Mouse (Mus musculus): ENCODE measurements around the gene Bspry. TPM values are rescaled to one million over a fixed set of nuclear protein-coding genes. Genes with fewer than 3 reads are reported as not detected.

Gene Bspry
- polyA plus RNA-seq, 1 experiment: 19.8 TPM

GRCm38 (mm10) chr4:62508839-62509238 lies 29.0 kb downstream of the Bspry start:
- Histone ChIP-seq H3K27me3 (ENCODE audit: control insufficient read depth, insufficient read depth, low read length) (no peaks in the 10 kb centered on the region), H3K4me1 (replicated peaks; ENCODE audit: control insufficient read depth, insufficient read depth, low read length) (no peaks in the 10 kb centered on the region), H3K36me3 (ENCODE audit: control insufficient read depth, insufficient read depth, low read length) (no peaks in the 10 kb centered on the region), H3K4me3 (ENCODE audit: control insufficient read depth, insufficient read depth, low read length) (no peak overlapping the region), H3K27ac (ENCODE audit: control insufficient read depth, insufficient read depth, low read length) (no peak overlapping the region)
- no peak for DNase-seq
- 87% methylated on average over 5 of the region's 5 CpGs for WGBS
- TF ChIP-seq CTCF (IDR thresholded peaks at IDR 0.05; ENCODE audit: borderline replicate concordance, control insufficient read depth, extremely low read depth, insufficient read depth, low read length, poor library complexity) (no peak), POLR2A (IDR thresholded peaks at IDR 0.05; ENCODE audit: control insufficient read depth, extremely low read depth, insufficient read depth, low read length, poor library complexity) (no peak)

- TF ChIP-seq POLR2A (IDR thresholded peaks at IDR 0.05; ENCODE audit: control insufficient read depth, extremely low read depth, insufficient read depth, low read length, poor library complexity): no peak
- TF ChIP-seq CTCF (IDR thresholded peaks at IDR 0.05; ENCODE audit: borderline replicate concordance, control insufficient read depth, extremely low read depth, insufficient read depth, low read length, poor library complexity): no peak
- no peak overlapping the region for H3K27ac ChIP-seq (ENCODE audit: control insufficient read depth, insufficient read depth, low read length)
- H3K27me3 ChIP-seq (ENCODE audit: control insufficient read depth, insufficient read depth, low read length): no peaks in the 10 kb centered on the region
- DNase-seq: no peak
- no peak overlapping the region for H3K4me3 ChIP-seq (ENCODE audit: control insufficient read depth, insufficient read depth, low read length)
- H3K36me3 ChIP-seq (ENCODE audit: control insufficient read depth, insufficient read depth, low read length): no peaks in the 10 kb centered on the region
- H3K4me1 ChIP-seq (replicated peaks; ENCODE audit: control insufficient read depth, insufficient read depth, low read length): no peaks in the 10 kb centered on the region
- 94% methylated on average over 11 of the region's 11 CpGs for WGBS
These were observed 30.1 kb downstream of the Bspry start for GRCm38 (mm10) chr4:62509946-62510345.

GRCm38 (mm10) chr4:62513998-62514506 lies 34.2 kb downstream of the Bspry start:
- no peak for DNase-seq
- Histone ChIP-seq H3K27ac (ENCODE audit: control insufficient read depth, insufficient read depth, low read length) (no peak overlapping the region), H3K27me3 (ENCODE audit: control insufficient read depth, insufficient read depth, low read length) (no peaks in the 10 kb centered on the region), H3K36me3 (ENCODE audit: control insufficient read depth, insufficient read depth, low read length) (no peaks in the 10 kb centered on the region), H3K4me3 (ENCODE audit: control insufficient read depth, insufficient read depth, low read length) (no peak overlapping the region), H3K4me1 (replicated peaks; ENCODE audit: control insufficient read depth, insufficient read depth, low read length) (peaks cover 7% of the 10 kb centered on the region)
- TF ChIP-seq POLR2A (IDR thresholded peaks at IDR 0.05; ENCODE audit: control insufficient read depth, extremely low read depth, insufficient read depth, low read length, poor library complexity) (no peak), CTCF (IDR thresholded peaks at IDR 0.05; ENCODE audit: borderline replicate concordance, control insufficient read depth, extremely low read depth, insufficient read depth, low read length, poor library complexity) (no peak)
- WGBS: 80% methylated on average over 11 of the region's 11 CpGs

GRCm38 (mm10) chr4:62514995-62515394 lies 35.1 kb downstream of the Bspry start:
- peaks cover 7% of the 10 kb centered on the region for H3K4me1 ChIP-seq (replicated peaks; ENCODE audit: control insufficient read depth, insufficient read depth, low read length)
- no peak overlapping the region for H3K4me3 ChIP-seq (ENCODE audit: control insufficient read depth, insufficient read depth, low read length)
- no peak overlapping the region for H3K27ac ChIP-seq (ENCODE audit: control insufficient read depth, insufficient read depth, low read length)
- WGBS: 89% methylated on average over 7 of the region's 7 CpGs
- TF ChIP-seq CTCF (IDR thresholded peaks at IDR 0.05; ENCODE audit: borderline replicate concordance, control insufficient read depth, extremely low read depth, insufficient read depth, low read length, poor library complexity): no peak
- no peak for TF ChIP-seq POLR2A (IDR thresholded peaks at IDR 0.05; ENCODE audit: control insufficient read depth, extremely low read depth, insufficient read depth, low read length, poor library complexity)
- H3K27me3 ChIP-seq (ENCODE audit: control insufficient read depth, insufficient read depth, low read length): no peaks in the 10 kb centered on the region
- no peak for DNase-seq
- no peaks in the 10 kb centered on the region for H3K36me3 ChIP-seq (ENCODE audit: control insufficient read depth, insufficient read depth, low read length)

- TF ChIP-seq POLR2A (IDR thresholded peaks at IDR 0.05; ENCODE audit: control insufficient read depth, extremely low read depth, insufficient read depth, low read length, poor library complexity): no peak
- TF ChIP-seq CTCF (IDR thresholded peaks at IDR 0.05; ENCODE audit: borderline replicate concordance, control insufficient read depth, extremely low read depth, insufficient read depth, low read length, poor library complexity): no peak
- no peak for DNase-seq
- Histone ChIP-seq H3K4me1 (replicated peaks; ENCODE audit: control insufficient read depth, insufficient read depth, low read length) (peaks cover 7% of the 10 kb centered on the region), H3K36me3 (ENCODE audit: control insufficient read depth, insufficient read depth, low read length) (no peaks in the 10 kb centered on the region), H3K27ac (ENCODE audit: control insufficient read depth, insufficient read depth, low read length) (no peak overlapping the region), H3K27me3 (ENCODE audit: control insufficient read depth, insufficient read depth, low read length) (no peaks in the 10 kb centered on the region), H3K4me3 (ENCODE audit: control insufficient read depth, insufficient read depth, low read length) (no peak overlapping the region)
- 56% methylated on average over 3 of the region's 3 CpGs for WGBS
These were observed 35.6 kb downstream of the Bspry start for GRCm38 (mm10) chr4:62515490-62515889.

- no peak for DNase-seq
- WGBS: 92% methylated on average over 2 of the region's 2 CpGs
- Histone ChIP-seq H3K27me3 (ENCODE audit: control insufficient read depth, insufficient read depth, low read length) (no peaks in the 10 kb centered on the region), H3K27ac (ENCODE audit: control insufficient read depth, insufficient read depth, low read length) (no peak overlapping the region), H3K4me3 (ENCODE audit: control insufficient read depth, insufficient read depth, low read length) (no peak overlapping the region), H3K4me1 (replicated peaks; ENCODE audit: control insufficient read depth, insufficient read depth, low read length) (peaks cover 7% of the 10 kb centered on the region), H3K36me3 (ENCODE audit: control insufficient read depth, insufficient read depth, low read length) (no peaks in the 10 kb centered on the region)
- TF ChIP-seq POLR2A (IDR thresholded peaks at IDR 0.05; ENCODE audit: control insufficient read depth, extremely low read depth, insufficient read depth, low read length, poor library complexity) (no peak), CTCF (IDR thresholded peaks at IDR 0.05; ENCODE audit: borderline replicate concordance, control insufficient read depth, extremely low read depth, insufficient read depth, low read length, poor library complexity) (no peak)
These were observed 36.2 kb downstream of the Bspry start for GRCm38 (mm10) chr4:62516079-62516478.

- no peak for DNase-seq
- TF ChIP-seq POLR2A (IDR thresholded peaks at IDR 0.05; ENCODE audit: control insufficient read depth, extremely low read depth, insufficient read depth, low read length, poor library complexity) (no peak), CTCF (IDR thresholded peaks at IDR 0.05; ENCODE audit: borderline replicate concordance, control insufficient read depth, extremely low read depth, insufficient read depth, low read length, poor library complexity) (no peak)
- WGBS: 92% methylated on average over 1 of the region's 1 CpGs
- Histone ChIP-seq H3K27ac (ENCODE audit: control insufficient read depth, insufficient read depth, low read length) (no peak overlapping the region), H3K4me3 (ENCODE audit: control insufficient read depth, insufficient read depth, low read length) (no peak overlapping the region), H3K4me1 (replicated peaks; ENCODE audit: control insufficient read depth, insufficient read depth, low read length) (peaks cover 7% of the 10 kb centered on the region), H3K27me3 (ENCODE audit: control insufficient read depth, insufficient read depth, low read length) (no peaks in the 10 kb centered on the region), H3K36me3 (ENCODE audit: control insufficient read depth, insufficient read depth, low read length) (no peaks in the 10 kb centered on the region)
These were observed 36.7 kb downstream of the Bspry start for GRCm38 (mm10) chr4:62516579-62516978.

All from thymus, adult 2 months (tissue).